Mouse (Mus musculus): ENCODE measurements around the gene Smu1. TPM values are rescaled to one million over a fixed set of nuclear protein-coding genes. Genes with fewer than 3 reads are reported as not detected.

Gene Smu1
- polyA plus RNA-seq, 1 experiment from 2014 or later, result 196 TPM

DNA sequence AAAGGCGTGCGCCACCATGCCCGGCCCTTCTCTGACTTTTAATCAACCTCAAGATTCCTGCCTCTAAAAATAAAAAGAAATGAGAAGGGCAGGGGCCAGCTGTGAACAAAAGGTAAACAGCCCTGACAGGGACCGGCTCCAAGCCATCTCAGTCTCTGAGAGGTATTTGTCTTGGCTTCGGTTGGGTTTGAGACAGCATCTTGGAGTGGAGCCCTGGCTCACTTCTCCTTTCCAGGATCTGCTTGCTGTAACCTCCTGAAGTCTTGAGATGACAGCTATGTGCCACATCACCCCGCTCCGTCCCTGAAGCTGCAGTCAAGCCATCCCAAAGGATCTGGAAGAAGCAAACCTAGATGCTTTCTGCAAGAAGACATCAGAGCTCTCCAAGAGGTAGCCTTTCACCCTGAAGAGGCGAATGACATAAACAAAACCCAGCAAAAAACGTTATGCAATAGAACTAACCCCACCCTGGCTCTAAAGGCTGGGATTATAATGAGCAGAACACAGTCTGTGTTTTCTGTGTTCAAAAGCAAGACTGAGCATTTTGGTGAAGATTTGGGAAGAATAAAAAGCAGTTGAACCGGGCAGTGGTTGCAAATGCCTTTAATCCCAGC lies 26.9 kb upstream of the Smu1 start:
- no peak for DNase-seq (ENCODE audit: extremely low spot score, low spot score)
- H3K4me1 ChIP-seq, result peaks cover 4% of the 10 kb centered on the region; the same call in 1 of the 2 replicates
- H3K9me3 ChIP-seq, result no peaks in the 10 kb centered on the region
- no peak overlapping the region for H3K4me3 ChIP-seq
- H3K27ac ChIP-seq, result no peak overlapping the region
- no peaks in the 10 kb centered on the region for H3K36me3 ChIP-seq (replicated peaks)
- no peaks in the 10 kb centered on the region for H3K27me3 ChIP-seq (ENCODE audit: poor library complexity, severe bottlenecking)
- WGBS, result 90% methylated on average over 10 of the region's 10 CpGs

DNA sequence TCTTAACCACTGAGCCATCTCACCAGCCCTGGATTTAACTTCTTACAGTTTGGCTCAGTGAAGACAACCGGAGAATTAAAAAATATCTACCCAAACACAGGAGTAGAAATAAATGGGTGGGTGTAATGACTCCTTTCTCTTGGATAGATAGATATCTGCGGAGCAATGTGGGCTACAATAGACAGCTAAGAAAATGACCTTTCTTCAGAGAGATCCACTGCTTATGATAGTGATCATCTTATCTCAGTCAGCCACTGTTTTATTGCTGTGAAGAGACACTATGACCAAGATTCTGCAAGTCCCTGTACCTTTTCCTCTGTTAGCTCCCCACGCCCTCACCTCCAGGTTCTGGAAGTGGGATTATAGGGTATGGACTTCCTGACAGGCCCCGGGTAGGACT lies 25.3 kb upstream of the Smu1 start:
- Histone ChIP-seq H3K27ac (no peak overlapping the region), H3K4me3 (no peak overlapping the region), H3K4me1 (peaks cover 4% of the 10 kb centered on the region; the same call in 1 of the 2 replicates), H3K36me3 (replicated peaks) (no peaks in the 10 kb centered on the region), H3K9me3 (no peaks in the 10 kb centered on the region), H3K27me3 (ENCODE audit: poor library complexity, severe bottlenecking) (no peaks in the 10 kb centered on the region)
- WGBS, result 92% methylated on average over 4 of the region's 4 CpGs
- no peak for DNase-seq (ENCODE audit: extremely low spot score, low spot score)

- Histone ChIP-seq H3K36me3 (replicated peaks) (no peaks in the 10 kb centered on the region), H3K27ac (0 out of 2 replicates have a peak overlapping the region, but pooled peaks have one; percentile 3), H3K9me3 (no peaks in the 10 kb centered on the region), H3K4me1 (peaks cover 12% of the 10 kb centered on the region), H3K27me3 (ENCODE audit: poor library complexity, severe bottlenecking) (no peaks in the 10 kb centered on the region), H3K4me3 (no peak overlapping the region)
- WGBS, result 77% methylated on average over 8 of the region's 8 CpGs
- no peak for DNase-seq (ENCODE audit: extremely low spot score, low spot score)
Measured at GRCm38 (mm10) chr4:40781797-40782495, 24.2 kb upstream of the Smu1 start.

DNA sequence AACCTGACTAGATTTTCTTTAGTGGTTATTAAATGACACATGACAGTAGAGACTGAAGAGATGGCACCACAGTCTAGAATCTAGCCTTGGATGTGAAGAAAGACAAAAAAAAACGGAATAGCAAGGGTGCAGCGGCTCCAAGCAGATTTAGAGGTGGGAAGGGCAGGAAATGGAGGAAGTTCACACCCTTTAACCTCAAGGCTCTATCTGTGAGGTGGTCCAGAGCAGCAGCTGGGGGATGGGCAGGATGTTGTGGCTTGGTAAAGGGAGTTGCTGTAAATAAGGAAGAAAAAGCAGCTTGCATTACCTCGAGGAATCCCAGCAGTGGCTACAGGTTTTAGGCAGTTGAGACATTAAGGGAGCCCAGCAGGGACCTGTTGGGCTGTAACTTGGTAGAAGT lies 23.4 kb upstream of the Smu1 start:
- H3K9me3 ChIP-seq, result no peaks in the 10 kb centered on the region
- no peaks in the 10 kb centered on the region for H3K27me3 ChIP-seq (ENCODE audit: poor library complexity, severe bottlenecking)
- no peak overlapping the region for H3K27ac ChIP-seq
- no peaks in the 10 kb centered on the region for H3K36me3 ChIP-seq (replicated peaks)
- peaks cover 13% of the 10 kb centered on the region for H3K4me1 ChIP-seq
- no peak for DNase-seq (ENCODE audit: extremely low spot score, low spot score)
- H3K4me3 ChIP-seq, result no peak overlapping the region
- 47% methylated on average over 3 of the region's 3 CpGs for WGBS

GRCm38 (mm10) chr4:40778656-40779055 lies 20.9 kb upstream of the Smu1 start:
- Histone ChIP-seq H3K27me3 (ENCODE audit: poor library complexity, severe bottlenecking) (0 out of 2 replicates have a peak, but pooled peaks cover 3% of the 10 kb centered on the region), H3K36me3 (replicated peaks) (no peaks in the 10 kb centered on the region), H3K4me1 (peaks cover 25% of the 10 kb centered on the region), H3K9me3 (no peaks in the 10 kb centered on the region), H3K27ac (no peak overlapping the region), H3K4me3 (no peak overlapping the region)
- 84% methylated on average over 6 of the region's 6 CpGs for WGBS
- no peak for DNase-seq (ENCODE audit: extremely low spot score, low spot score)

GRCm38 (mm10) chr4:40777116-40777515 lies 19.4 kb upstream of the Smu1 start:
- Histone ChIP-seq H3K36me3 (replicated peaks) (no peaks in the 10 kb centered on the region), H3K27ac (no peak overlapping the region), H3K4me3 (no peak overlapping the region), H3K9me3 (no peaks in the 10 kb centered on the region), H3K27me3 (ENCODE audit: poor library complexity, severe bottlenecking) (0 out of 2 replicates have a peak, but pooled peaks cover 3% of the 10 kb centered on the region), H3K4me1 (peaks cover 38% of the 10 kb centered on the region)
- DNase-seq (ENCODE audit: extremely low spot score, low spot score), result no peak
- 37% methylated on average over 2 of the region's 2 CpGs for WGBS

GRCm38 (mm10) chr4:40776416-40776815 lies 18.7 kb upstream of the Smu1 start:
- no peaks in the 10 kb centered on the region for H3K36me3 ChIP-seq (replicated peaks)
- H3K27me3 ChIP-seq (ENCODE audit: poor library complexity, severe bottlenecking), result 0 out of 2 replicates have a peak, but pooled peaks cover 3% of the 10 kb centered on the region
- 85% methylated on average over 4 of the region's 4 CpGs for WGBS
- H3K27ac ChIP-seq, result no peak overlapping the region
- H3K4me1 ChIP-seq, result peaks cover 38% of the 10 kb centered on the region
- H3K9me3 ChIP-seq, result no peaks in the 10 kb centered on the region
- DNase-seq (ENCODE audit: extremely low spot score, low spot score), result no peak
- no peak overlapping the region for H3K4me3 ChIP-seq

GRCm38 (mm10) chr4:40774279-40775259 lies 16.8 kb upstream of the Smu1 start:
- Histone ChIP-seq H3K4me3 (peak overlapping the region; percentile 26), H3K4me1 (peaks cover 34% of the 10 kb centered on the region), H3K9me3 (no peaks in the 10 kb centered on the region), H3K36me3 (replicated peaks) (no peaks in the 10 kb centered on the region), H3K27ac (peak overlapping the region; percentile 67), H3K27me3 (ENCODE audit: poor library complexity, severe bottlenecking) (0 out of 2 replicates have a peak, but pooled peaks cover 3% of the 10 kb centered on the region)
- 19% methylated on average over 12 of the region's 12 CpGs for whole genome bisulfite sequencing
- DNase-seq (ENCODE audit: extremely low spot score, low spot score), result peak; percentile 79

DNA sequence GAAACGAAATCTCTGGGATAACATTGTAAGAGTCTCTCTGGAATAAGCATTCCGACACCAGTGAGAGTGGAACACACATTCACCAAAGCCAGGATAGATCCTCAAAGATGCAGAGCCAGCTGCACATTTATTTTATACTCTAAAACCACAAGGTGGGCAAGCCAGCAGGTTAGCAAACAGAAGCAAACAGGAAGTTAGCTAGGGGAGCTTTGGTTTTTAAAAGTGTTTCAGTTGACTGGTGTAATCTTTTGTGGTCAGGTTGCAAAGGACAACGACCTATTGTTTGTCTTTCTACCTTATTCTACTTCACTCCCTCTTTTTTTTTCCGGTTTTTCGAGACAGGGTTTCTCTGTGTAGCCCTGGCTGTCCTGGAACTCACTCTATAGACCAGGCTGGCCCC lies 2.2 kb upstream of the Smu1 start:
- no peak for DNase-seq (ENCODE audit: extremely low spot score, low spot score)
- H3K9me3 ChIP-seq, result no peaks in the 10 kb centered on the region
- H3K36me3 ChIP-seq (replicated peaks), result peaks cover 10% of the 10 kb centered on the region
- H3K4me1 ChIP-seq, result peaks cover 3% of the 10 kb centered on the region; the same call in 1 of the 2 replicates
- H3K27me3 ChIP-seq (ENCODE audit: poor library complexity, severe bottlenecking), result no peaks in the 10 kb centered on the region
- no peak overlapping the region for H3K4me3 ChIP-seq
- no peak overlapping the region for H3K27ac ChIP-seq
- 66% methylated on average over 5 of the region's 5 CpGs for WGBS

GRCm38 (mm10) chr4:40757157-40757779 lies 455 bp downstream of the Smu1 start:
- Histone ChIP-seq H3K9me3 (no peaks in the 10 kb centered on the region), H3K4me1 (peaks cover 3% of the 10 kb centered on the region; the same call in 1 of the 2 replicates), H3K27ac (peak overlapping the region; percentile 85), H3K27me3 (ENCODE audit: poor library complexity, severe bottlenecking) (no peaks in the 10 kb centered on the region), H3K4me3 (peak overlapping the region; percentile 74), H3K36me3 (replicated peaks) (peaks cover 36% of the 10 kb centered on the region)
- no peak for DNase-seq (ENCODE audit: extremely low spot score, low spot score)
- WGBS, result under 1% methylated on average over 39 of the region's 39 CpGs

DNA sequence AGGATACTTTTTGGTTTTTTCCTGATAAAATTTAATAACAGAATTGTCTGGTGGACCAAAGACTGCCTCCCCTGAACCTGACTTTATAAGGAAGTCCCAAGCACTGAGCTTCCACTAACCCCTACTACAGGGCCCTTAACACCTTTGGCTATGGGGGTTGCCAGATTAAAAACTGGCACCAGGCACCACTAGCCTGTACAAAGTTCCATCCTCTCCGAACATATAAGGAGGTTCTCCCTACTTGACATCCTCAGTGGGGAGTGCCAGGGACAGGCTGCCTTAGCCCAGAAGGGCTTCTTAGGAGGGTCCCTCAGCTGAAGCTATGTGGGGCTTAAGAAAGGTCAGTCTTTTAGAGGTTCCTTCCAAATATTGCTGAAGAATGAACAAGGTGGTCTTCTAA lies 22.4 kb downstream of the Smu1 start:
- 69% methylated on average over 1 of the region's 1 CpGs for WGBS
- no peak overlapping the region for H3K27ac ChIP-seq
- H3K27me3 ChIP-seq (ENCODE audit: poor library complexity, severe bottlenecking), result no peaks in the 10 kb centered on the region
- peaks cover 96% of the 10 kb centered on the region for H3K36me3 ChIP-seq (replicated peaks)
- no peak overlapping the region for H3K4me3 ChIP-seq
- no peak for DNase-seq (ENCODE audit: extremely low spot score, low spot score)
- no peaks in the 10 kb centered on the region for H3K9me3 ChIP-seq
- no peaks in the 10 kb centered on the region for H3K4me1 ChIP-seq

DNA sequence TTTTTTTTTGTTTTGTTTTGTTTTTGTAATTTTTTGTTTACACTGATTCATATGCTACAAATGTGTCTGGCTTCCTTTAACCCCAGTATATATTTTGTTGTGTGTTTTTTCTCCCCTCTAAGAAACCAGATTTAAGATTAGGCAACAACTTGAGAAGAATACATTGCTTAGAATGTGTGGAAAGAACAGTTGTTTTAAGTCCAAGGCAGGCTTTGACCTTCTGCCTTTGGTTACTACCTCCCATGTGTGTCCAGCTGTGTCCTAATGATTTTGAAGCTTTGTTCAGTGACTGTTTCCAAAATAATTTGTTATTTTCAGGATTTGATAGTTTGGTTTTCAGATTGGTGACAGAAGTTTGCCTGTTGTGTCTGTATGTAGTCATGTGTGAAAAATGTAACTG lies 26.5 kb downstream of the Smu1 start:
- H3K4me3 ChIP-seq, result no peak overlapping the region
- H3K36me3 ChIP-seq (replicated peaks), result peaks cover 97% of the 10 kb centered on the region
- no peak overlapping the region for H3K27ac ChIP-seq
- no peaks in the 10 kb centered on the region for H3K27me3 ChIP-seq (ENCODE audit: poor library complexity, severe bottlenecking)
- no peaks in the 10 kb centered on the region for H3K4me1 ChIP-seq
- H3K9me3 ChIP-seq, result no peaks in the 10 kb centered on the region
- no peak for DNase-seq (ENCODE audit: extremely low spot score, low spot score)

Measured in forebrain, embryonic 10.5 days (tissue).